Mouse (Mus musculus) erythroblast, embryonic 14.5 days (primary cell): ENCODE results near the gene Wbp11. TPM values are rescaled to one million over a fixed set of nuclear protein-coding genes. Genes with fewer than 3 reads are reported as not detected.

Experiments
- H3K27me3 ChIP-seq: 2 replicates; pipeline ENCODE4 v1.6.1; 2012; ENCODE audit warnings: inconsistent platforms; ENCODE audit not compliant: control insufficient read depth
- H3K36me3 ChIP-seq: 2 replicates; pipeline ENCODE4 v1.6.1; 2012; ENCODE audit warnings: mild to moderate bottlenecking, inconsistent platforms; ENCODE audit not compliant: control insufficient read depth
- H3K4me1 ChIP-seq: 2 replicates; pipeline ENCODE4 v1.6.1; 2012; ENCODE audit warnings: inconsistent platforms; ENCODE audit not compliant: control insufficient read depth
- H3K4me3 ChIP-seq: replicated peaks from 2 replicates; pipeline ENCODE3; 2012; ENCODE audit warnings: moderate library complexity, mild to moderate bottlenecking, inconsistent platforms
- H3K9me3 ChIP-seq: 2 replicates; pipeline ENCODE4 v1.6.1; 2012; ENCODE audit warnings: low read length, inconsistent platforms, mixed read lengths; ENCODE audit not compliant: control insufficient read depth
- GATA1 ChIP-seq: IDR thresholded peaks from 2 replicates; pipeline ENCODE4 v1.6.1; 2012; ENCODE audit warnings: low read length, inconsistent platforms, mixed read lengths
- TAL1 ChIP-seq: IDR thresholded peaks from 3 replicates; pipeline ENCODE4 v1.6.1; 2012; ENCODE audit warnings: low read length, inconsistent platforms, mixed read lengths
- polyA plus RNA-seq: library from polyadenylated mRNA; stranded (reverse); fragments of >175 nt; gene quantifications from 2 replicates; pipeline ENCODE4 v1.2.3, GENCODE M21; 2012

Gene Wbp11
- polyA plus RNA-seq, 1 experiment, result 29.6 TPM

- no peaks in the 10 kb centered on the region for H3K27me3 ChIP-seq
- TF ChIP-seq GATA1 (no peak), TAL1 (no peak)
- H3K4me1 ChIP-seq, result peaks cover 64% of the 10 kb centered on the region
- H3K36me3 ChIP-seq, result peaks cover 45% of the 10 kb centered on the region
- H3K9me3 ChIP-seq, result no peaks in the 10 kb centered on the region
- H3K4me3 ChIP-seq, result peak overlapping the region; percentile 71
Observed at GRCm38 (mm10) chr6:136808631-136809046, 19.4 kb downstream of the Wbp11 start.

- peak within 1 kb of the TSS; percentile 71 for H3K4me3 ChIP-seq
- H3K36me3 ChIP-seq, result peaks cover 39% of the 10 kb centered on the region
- H3K27me3 ChIP-seq, result no peaks in the 10 kb centered on the region
- no peaks in the 10 kb centered on the region for H3K9me3 ChIP-seq
- TF ChIP-seq GATA1, result no peak
- no peak for TF ChIP-seq TAL1
- H3K4me1 ChIP-seq, result peaks cover 70% of the 10 kb centered on the region
Observed at GRCm38 (mm10) chr6:136808014-136808417, 20.0 kb downstream of the Wbp11 start, which contains the start of gene H2afj. TSS of gene H2afj (plus strand) at chr6:136808244.

GRCm38 (mm10) chr6:136807395-136808013, 20.5 kb downstream of the Wbp11 start:
- Histone ChIP-seq H3K9me3 (no peaks in the 10 kb centered on the region), H3K4me3 (peak overlapping the region; percentile 71), H3K27me3 (no peaks in the 10 kb centered on the region), H3K36me3 (peaks cover 34% of the 10 kb centered on the region), H3K4me1 (peaks cover 74% of the 10 kb centered on the region)
- TF ChIP-seq TAL1 (no peak), GATA1 (no peak)

GRCm38 (mm10) chr6:136806819-136807218, 21.2 kb downstream of the Wbp11 start:
- TF ChIP-seq GATA1 (no peak), TAL1 (no peak)
- no peaks in the 10 kb centered on the region for H3K27me3 ChIP-seq
- H3K4me3 ChIP-seq, result peak overlapping the region; percentile 21
- H3K9me3 ChIP-seq, result no peaks in the 10 kb centered on the region
- H3K4me1 ChIP-seq, result peaks cover 72% of the 10 kb centered on the region
- H3K36me3 ChIP-seq, result peaks cover 27% of the 10 kb centered on the region

- Histone ChIP-seq H3K9me3 (no peaks in the 10 kb centered on the region), H3K27me3 (no peaks in the 10 kb centered on the region), H3K4me3 (no peak overlapping the region), H3K36me3 (peaks cover 13% of the 10 kb centered on the region), H3K4me1 (peaks cover 67% of the 10 kb centered on the region)
- TF ChIP-seq GATA1 (no peak), TAL1 (no peak)
Observed at GRCm38 (mm10) chr6:136805409-136805775, 22.6 kb downstream of the Wbp11 start.

- H3K4me3 ChIP-seq, result peak overlapping the region; percentile 64
- peaks cover 62% of the 10 kb centered on the region for H3K4me1 ChIP-seq
- H3K9me3 ChIP-seq, result no peaks in the 10 kb centered on the region
- TF ChIP-seq TAL1, result no peak
- peak; percentile 42; the same call in 1 of the 2 replicates for TF ChIP-seq GATA1
- H3K36me3 ChIP-seq, result peaks cover 8% of the 10 kb centered on the region
- no peaks in the 10 kb centered on the region for H3K27me3 ChIP-seq
Observed at GRCm38 (mm10) chr6:136804705-136805408, 23.2 kb downstream of the Wbp11 start.

- H3K4me1 ChIP-seq, result peaks cover 54% of the 10 kb centered on the region
- TF ChIP-seq TAL1, result no peak
- no peak for TF ChIP-seq GATA1
Observed at GRCm38 (mm10) chr6:136803739-136804633, 24.0 kb downstream of the Wbp11 start, which contains the start of gene Hist4h4. TSS of gene Hist4h4 (minus strand) at chr6:136804415.

GRCm38 (mm10) chr6:136803093-136803738, 24.8 kb downstream of the Wbp11 start:
- TF ChIP-seq GATA1 (no peak), TAL1 (no peak)
- Histone ChIP-seq H3K9me3 (no peaks in the 10 kb centered on the region), H3K36me3 (peaks cover 3% of the 10 kb centered on the region), H3K4me1 (peaks cover 55% of the 10 kb centered on the region), H3K27me3 (no peaks in the 10 kb centered on the region), H3K4me3 (peak overlapping the region; percentile 64)

More at GRCm38 (mm10) chr6:136803739-136804633, 24.0 kb downstream of the Wbp11 start, which contains the start of gene Hist4h4:
- Histone ChIP-seq H3K9me3 (no peaks in the 10 kb centered on the region), H3K27me3 (no peaks in the 10 kb centered on the region), H3K4me3 (peak within 1 kb of the TSS; percentile 64), H3K36me3 (peaks cover 3% of the 10 kb centered on the region)
